In the genomic region with DNA sequence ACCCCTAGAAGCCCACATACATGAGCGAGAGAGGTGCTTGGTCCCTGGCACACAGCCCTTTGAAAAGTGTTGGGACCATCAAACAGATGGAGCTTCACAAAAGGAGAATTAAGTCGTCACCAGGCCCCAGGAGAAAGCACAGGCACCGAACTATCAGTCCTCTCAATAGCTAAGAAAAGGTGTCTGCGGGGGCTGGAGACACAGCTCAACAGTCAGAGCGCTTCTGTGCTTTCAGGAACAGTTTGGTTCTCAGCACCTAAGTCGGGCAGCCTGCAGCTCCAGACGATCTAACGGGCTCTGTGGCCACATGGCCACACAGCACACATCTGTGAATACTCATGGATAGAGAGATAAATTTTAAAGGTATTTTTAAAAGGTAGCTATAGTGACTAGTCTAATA, we compare ENCODE assay signal across 23 mouse cellular contexts.
DNase-seq lines count a peak whose midpoint lies in the region; ATAC-seq lines count a peak whose summit lies in the region.
"Had no signal": no experiment of that assay in that cellular context is flagged by ENCODE, and none has a peak within 500 bp of the region (broad histone marks: within the 10 kb centered on the region; RNA-seq: fewer than 3 reads in every experiment).

No protein-coding gene starts in this region.

- ATAC-seq in frontal cortex, adult (ENCODE audit: low TSS enrichment), result peak; percentile 76
- ATAC-seq: forebrain, postnatal 0 days; hindbrain, postnatal 0 days; intestine, embryonic 15.5 days; lung, postnatal 0 days; midbrain, embryonic 13.5 days had no signal

- no peak for DNase-seq in frontal cortex, postnatal 14 days (ENCODE audit: low spot score in 2 of 2)
- peak; percentile 33 for DNase-seq in layer of hippocampus, adult 9-11 months
- DNase-seq in layer of hippocampus, adult 9-10 months (ENCODE audit: low spot score), result no peak
- peak; percentile 63 for DNase-seq in right cerebral cortex, adult 18-20 months
- no peak for DNase-seq in right cerebral cortex, postnatal 14 days
- DNase-seq in right cerebral cortex, postnatal 36 days (ENCODE audit: low spot score in 2 of 2), result peak; percentile 39 to 48
- DNase-seq in kidney, adult 8-10 months, result no peak
- DNase-seq: adrenal gland, postnatal 14 days; cerebellum, adult 18-20 months; cerebellum, postnatal 10 days; forebrain, postnatal 0 days; gastrocnemius, postnatal 10 days; kidney, adult 9 months; kidney, postnatal 10 days; liver, embryonic 13.5 days; lung, adult 18-20 months; lung, postnatal 4 days; thymus, postnatal 14 days had no signal

Comparison
In these comparisons a context has a peak if more than half of its experiments do, and no peak if none do; other contexts are left out.
1. DNase-seq: peak in layer of hippocampus, adult 9-11 months (single experiment), right cerebral cortex, adult 18-20 months (single experiment) and right cerebral cortex, postnatal 36 days (2 of 2); none in frontal cortex, postnatal 14 days (0 of 2), layer of hippocampus, adult 9-10 months (single experiment), right cerebral cortex, postnatal 14 days (single experiment) and kidney, adult 8-10 months (0 of 2).